Mouse (Mus musculus): ENCODE measurements around the gene Micu1.

Micu1 gene

DNA sequence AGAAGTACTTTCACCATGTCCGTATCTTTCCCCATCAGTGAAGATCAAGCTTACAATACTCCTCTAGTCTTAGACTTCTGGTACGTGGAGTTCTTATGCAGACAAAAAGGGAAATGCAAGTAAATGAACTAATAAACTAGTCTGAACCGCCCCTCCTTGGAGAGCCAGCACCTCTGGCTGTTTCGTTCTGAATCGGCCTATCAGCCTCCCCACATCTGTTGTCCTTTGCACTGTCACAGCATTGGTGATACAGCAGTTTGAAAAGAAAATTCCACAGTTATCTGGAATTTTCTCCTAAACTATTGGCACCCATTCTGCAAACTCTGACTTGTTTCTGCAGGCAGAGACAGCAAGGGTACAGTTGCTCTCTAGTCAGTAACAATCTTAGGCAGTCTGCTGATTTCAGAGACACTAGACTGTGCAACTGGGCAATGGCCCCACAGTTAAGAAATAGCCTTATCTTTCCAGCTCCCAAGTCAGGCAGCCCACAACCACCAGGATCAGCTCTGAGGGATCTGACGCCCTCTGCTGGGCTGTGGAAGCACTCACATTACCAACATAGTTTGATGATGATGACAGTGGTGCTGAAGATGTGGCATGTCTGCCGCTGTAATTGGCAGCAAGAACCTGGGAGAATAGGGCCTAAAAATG lies 112.4 kb downstream of the Micu1 start:
- DNase-seq, result peak; percentile 50 to 69

DNA sequence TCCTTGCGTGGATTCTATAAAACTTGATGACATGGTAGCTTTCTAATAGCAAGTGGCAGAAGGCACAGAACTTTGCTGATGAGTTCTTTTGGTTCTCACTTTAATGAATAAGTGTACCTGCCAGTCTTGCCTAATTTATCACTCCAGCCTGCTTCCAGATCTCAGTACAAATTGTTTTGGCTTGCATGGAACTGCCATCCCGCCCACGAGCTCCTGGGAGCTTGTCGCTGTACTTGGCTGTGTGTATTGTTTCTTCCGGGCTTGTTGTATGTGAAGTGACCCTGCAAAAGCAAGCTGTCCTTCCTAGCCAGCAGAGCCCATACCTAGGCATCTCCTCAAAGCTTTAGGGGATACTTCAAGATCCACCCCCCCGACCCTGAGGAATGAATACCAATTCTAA lies 114.3 kb downstream of the Micu1 start:
- DNase-seq, result peak; percentile 73

DNA sequence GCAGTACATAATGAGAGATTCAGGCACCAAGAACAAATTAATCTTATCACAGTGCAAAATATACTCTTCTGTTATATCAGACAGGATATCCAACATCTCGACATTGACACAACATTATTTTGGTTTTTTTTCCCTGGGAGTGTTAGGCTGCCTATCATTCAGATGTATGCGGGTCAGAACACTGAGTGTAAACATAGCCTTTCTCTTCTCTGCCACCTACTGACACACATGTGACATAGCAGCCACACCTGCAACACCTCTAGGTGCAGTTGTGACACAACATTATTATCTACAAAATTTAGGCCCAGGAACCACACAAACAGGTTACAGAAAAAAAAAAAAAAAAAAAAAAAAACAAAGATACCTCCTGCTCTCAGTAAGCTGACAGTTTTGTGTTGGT lies 115.3 kb downstream of the Micu1 start:
- DNase-seq, result peak; percentile 33 to 61

DNA sequence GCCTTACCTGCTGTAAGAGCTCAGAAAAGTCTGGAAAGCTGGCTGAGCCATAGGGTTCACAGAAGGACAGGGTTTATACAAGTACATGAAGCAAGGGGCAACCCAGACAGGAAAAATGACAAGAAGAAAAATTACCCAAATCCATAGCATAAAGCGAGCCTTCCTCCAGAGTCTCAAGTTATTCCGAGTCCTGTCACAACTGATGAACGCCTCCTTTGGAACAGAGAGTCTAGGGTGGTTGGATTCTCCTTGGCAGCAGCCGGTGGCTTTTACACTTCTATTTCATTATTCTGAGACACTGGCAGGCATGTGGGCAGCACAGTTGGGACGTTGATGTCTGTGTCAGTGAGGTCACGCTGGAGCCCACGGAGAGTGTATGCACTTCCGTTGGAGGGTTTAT lies 115.7 kb downstream of the Micu1 start:
- DNase-seq, result no peak

DNA sequence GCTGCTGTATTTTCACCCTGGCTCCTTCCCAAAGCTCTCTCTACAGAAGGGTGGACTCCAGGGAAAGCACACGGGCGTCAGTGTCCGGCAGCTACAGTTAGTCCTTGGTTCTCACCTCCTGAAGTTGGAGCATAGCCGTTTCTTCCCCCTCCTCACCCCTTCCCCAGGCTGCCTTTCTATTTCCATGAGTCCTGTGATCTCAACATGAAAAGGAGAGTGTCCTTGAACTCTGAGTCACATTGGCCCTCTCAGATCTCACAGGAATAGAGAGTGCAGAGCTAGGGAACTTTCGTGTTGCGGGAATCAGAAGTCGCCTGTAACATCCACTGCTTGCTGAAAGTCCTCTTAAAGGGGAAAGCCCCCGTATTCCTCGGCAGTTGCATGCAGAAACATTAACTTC lies 116.9 kb downstream of the Micu1 start:
- DNase-seq, result no peak

DNA sequence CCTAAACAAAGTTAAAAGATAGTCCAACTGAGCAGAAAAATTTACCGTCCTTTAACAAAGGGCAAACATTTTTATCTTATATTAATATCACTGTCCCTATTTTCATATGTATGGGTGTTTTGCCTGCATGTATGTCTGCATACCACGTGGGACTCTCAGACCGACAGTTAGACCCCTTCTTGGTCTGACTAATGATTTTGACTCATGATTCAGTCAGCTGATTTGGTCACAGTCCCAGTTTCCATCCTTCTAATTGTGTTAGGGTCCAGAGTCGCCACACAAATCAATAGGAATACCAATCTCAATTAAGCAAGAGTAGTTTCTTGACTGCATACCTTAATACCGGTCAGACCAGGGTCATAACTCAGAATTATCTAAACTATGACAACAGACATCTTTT lies 118.6 kb downstream of the Micu1 start:
- DNase-seq, result no peak

DNA sequence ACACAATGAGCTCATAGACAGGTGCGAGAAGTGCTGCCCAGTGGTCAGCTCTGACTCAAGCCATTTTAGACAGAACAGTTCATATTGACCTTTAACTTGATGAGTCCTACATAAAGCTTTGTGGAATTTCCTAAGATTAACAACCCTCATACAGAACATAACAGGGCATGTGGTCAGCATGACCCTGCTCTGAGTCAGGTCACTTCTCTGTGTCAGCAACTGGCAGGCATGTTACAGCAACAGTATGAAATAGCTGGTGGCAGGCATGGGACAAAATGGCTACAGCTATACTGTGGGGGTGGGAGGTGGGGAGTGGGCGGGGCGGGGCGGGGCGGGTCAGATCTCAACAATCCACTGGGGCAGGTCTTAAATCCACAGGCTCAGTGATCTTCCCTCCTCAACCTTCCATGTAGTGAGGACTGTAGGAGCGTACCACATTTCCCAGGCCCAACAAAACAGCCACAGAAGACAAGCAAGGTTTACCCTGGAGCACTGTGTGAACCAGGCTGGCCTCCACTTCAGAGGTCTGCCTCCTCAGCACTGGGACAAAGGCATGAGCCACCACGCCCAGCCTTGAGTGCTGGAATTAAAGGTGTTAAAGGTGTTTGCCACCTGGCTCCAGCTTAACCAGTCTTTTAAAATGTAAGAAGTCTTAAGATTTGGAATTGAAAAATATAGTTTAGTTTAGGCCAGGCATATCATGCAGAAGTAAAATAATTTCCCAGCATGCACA lies 119.2 kb downstream of the Micu1 start:
- DNase-seq, result no peak

DNA sequence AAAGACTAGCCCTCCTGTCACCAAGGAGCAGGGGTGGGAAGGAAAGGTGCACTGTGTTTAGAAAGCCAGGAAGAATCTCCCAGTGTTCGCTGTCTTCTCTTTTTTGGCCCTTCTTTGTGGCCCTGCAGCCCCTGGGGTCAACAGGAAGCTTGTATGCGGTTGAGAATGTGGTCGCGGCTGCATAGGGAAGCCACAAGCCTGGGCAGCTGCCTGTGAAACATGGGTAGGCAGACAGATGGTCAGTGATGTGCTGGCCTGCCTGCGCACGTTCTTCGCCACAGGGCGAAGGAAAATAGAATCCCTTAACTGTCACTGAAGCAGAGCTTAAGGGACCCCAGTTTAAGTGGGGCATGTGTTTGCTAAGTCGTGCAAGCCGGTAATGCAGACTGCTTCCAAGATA lies 120.6 kb downstream of the Micu1 start:
- DNase-seq, result no peak

DNA sequence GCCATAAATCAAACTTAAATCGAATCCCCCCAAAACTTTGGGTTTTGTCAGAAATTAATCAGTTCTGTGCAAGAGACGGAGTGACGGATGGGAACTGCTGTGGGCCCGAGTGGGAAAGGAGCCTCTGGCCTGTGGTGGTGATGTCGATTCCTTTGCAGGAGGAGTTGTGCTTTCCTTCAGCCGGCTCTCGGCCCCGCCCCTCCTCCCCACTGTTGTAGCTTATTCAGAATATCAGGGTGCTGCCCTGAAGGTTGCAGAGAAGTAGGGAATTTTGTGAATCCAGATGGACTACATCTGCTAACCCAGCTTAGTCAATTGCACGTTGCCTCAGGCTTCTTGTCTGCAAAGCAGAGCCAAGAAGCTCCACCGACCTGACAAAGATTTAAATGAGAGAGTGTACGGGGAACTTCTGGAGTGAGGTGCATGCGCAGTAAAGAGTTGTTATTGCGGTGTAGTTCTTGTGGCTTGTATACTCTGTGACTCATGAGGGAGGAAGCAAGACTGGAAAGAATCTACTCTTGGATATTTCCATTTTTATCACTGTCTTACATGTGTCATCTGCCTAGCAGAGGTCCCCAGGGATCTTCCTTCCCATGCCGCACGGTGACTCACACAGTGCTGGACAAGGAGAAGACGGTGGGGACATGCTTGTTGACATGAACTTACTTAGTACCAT lies 123.0 kb downstream of the Micu1 start:
- DNase-seq, result no peak

DNA sequence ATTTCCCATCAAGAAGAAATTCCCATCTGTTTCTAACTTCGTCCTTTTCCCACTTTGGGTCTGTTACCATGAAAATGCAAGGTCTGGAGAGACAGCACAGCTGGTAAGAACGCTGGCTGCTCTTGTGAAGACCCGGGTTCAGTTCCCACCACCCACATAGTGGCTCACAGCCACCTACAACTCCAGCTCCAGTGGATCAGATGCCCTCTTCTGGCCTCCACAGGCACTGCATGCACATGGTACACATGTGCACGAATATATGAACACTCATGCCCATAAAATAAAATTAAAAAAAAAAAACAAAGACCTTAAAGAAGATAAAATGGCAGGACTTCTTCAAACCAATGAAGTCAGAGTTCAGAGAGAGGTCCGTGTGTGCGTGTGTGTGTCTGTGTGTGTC lies 127.6 kb downstream of the Micu1 start:
- DNase-seq, result no peak

DNA sequence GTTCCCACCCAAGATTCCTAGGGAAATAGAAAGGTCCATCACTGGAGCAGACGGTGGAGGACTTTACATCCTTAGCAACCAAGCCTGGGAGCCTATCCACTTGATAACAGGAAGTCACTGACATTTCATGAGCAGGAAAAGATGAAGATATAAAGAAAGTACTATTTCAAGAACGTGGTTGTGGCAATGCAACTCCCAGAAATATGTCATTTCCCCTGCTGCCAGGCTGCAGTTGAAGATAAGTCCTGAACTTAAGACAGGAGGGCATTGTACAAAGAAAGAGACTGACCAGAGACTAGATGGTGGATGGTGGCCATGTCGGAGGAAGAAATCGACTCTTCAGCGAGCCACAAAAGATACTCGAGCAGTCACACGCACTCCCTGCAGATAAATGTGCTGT lies 129.7 kb downstream of the Micu1 start:
- no peak for DNase-seq

DNA sequence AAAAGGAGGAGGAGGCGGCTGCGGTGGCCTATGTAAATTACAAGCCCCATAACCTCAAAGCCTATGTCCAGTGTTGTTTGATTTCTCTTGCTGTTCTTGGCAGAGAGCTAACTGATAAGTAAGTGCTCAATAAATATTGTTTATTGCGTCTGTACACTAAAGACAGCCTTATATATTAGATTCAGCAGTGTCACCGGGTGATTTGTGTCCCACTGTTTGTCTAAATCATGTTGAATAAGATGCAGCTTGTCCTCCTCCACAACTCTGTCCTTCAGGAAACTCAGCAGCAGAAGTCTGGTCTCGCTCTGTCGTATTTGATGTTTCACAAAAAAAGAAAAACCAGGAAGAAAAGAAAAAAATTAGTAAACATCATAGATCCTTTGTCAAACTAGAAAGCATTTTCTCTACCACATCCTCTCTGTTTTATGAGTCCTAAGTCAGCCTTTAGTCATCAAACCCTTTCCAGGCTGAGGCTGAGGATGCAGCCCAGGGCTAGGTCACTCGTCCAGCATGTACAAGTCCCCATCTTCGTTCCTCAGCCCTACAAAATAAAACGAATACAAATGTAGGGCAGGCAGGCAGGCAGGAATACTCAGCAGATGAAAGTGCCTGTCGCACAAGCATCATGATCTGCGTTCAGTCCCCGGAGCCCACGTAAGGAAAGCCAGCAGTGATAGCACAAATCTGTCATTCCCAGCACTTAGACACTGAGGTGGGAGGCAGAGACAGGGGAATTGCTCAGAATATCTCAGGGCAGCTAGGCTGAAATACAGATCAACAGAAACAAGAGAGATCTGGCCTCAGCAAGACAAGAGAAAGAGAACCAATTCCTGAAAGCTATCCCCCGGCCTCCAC lies 133.3 kb downstream of the Micu1 start:
- no peak for DNase-seq

DNA sequence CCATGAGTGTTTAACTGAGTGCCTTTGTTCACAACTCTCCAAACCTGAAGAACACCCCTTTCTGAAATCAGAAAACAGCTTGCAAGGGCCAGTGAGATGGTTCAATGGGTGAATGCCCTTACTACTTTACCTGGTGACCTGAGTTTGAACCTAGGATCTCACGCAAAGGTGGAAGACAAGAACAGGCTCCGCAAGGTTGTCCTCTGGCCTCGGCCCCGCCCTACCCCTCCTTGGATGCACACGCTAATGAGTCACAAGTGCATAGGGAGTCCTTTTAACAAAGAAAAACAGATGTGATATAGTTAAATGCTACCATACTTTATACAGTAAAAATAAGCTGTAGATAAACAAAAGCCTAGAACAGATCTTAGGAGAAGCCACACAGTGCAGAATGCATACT lies 135.2 kb downstream of the Micu1 start:
- DNase-seq, result no peak

DNA sequence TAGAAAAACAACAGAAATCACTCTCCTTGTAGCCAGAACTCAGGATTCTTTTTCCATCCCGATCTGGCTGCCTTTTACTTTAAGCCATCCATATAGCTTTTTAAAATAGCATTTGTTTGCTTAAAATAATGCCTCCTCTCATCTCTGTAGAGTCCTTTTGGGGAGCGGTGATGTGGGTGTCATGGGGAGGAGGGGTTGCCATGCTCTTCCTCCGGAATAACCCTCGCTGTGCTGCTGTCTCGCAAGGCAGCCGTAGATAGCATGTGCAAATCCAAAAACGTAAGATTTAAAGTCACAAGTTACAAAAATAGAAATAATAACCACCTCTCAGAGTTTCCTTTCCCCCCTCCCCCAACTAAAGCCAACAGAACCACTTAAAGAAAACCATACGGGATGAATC lies 139.2 kb downstream of the Micu1 start:
- DNase-seq, result no peak

DNA sequence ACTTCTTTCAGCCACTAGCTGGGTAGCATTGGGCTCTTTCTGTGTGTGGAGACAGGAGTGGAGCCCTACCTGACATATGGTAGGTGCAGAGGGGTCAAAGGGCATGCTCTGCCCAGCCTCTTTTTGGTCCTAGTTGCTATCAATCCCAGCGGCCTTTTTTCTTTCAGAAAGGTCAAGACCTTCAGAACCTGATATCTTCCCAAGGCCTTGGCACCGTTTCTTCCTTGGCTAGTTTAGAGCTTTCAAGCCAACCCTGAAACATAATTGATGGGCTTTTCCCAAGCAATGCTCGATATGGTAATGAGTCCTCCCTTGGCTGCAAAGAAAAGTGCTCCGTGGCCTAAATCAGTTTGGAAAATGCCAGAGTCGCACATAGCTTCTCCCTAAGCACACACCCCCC lies 140.8 kb downstream of the Micu1 start:
- no peak for DNase-seq

DNA sequence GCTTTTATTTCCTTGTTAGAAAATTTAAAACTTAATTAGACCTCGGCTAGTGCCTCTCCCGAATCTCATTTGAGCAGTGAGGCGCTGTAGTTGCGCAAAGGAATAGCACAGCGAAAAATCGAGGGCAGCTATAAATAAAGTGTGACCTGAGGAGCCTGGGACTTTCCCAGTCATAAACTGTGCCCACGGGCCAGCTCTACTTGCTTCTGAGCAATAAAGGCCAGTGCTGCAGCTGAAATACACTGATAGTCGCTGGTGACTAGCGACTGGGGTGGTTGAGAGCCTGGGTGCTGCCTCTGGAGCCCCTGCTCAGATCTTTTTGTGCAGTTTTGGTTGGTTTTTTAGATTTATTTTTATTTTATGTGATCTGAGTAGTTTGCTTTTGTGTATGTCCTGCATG lies 142.4 kb downstream of the Micu1 start:
- no peak for DNase-seq

DNA sequence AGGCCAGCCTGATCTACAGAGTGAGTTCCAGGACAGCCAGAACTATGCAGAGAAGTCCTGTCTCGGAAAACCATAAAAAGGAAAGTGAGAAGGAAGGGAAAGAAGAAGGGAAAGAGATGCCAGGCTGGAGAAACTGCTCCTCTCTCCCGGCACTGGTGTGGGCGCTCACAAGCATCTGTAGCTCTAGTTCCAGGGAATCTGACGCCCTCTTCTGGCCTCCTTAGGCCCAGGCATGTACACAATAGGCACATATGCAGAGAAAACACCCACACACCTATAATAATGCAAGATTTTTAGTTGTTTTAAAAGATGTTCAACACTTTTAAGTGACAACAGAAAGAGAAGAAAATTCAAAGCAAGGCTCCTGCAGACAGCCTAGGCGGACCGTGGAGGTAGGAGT lies 144.1 kb downstream of the Micu1 start:
- peak in 1 of 2 experiments; percentile 30 for DNase-seq

DNA sequence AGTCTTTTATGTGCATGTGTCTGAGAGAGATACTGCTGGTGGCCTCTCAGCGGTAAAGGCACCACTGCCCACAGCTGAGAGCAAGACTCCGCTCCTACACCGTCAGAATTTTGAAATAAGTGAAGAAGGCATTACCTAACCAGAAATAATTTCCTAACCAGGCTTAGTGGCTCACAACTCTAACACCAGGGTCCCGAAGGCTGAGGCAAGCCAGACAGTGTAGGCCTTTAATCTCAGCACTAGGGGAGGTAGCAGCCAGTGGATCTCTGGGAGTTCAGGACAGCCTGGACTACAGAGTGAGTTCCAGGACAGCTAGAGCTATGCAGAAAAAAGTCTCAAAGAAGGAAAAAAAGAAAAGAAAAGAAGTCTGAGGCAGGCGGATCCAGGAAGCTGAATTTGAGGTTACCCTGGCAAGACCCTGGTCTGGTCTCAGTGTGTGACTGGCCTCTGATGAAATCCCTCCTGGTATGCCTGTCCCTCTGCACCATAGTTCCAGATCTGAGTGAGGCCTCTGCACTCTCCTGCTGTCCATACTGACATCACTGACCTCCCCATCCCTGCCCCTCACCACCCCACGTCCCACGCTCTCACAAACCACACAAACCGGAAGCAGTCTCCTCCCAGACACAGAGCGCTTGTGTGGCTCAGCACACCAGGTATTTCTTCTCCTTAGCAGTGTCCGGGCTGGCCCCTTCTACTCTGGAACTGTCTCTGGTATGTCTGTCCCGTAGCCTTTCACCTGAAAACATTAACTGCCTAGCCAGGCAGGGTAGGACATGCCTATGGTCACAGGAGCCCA lies 146.0 kb downstream of the Micu1 start:
- no peak for DNase-seq

DNA sequence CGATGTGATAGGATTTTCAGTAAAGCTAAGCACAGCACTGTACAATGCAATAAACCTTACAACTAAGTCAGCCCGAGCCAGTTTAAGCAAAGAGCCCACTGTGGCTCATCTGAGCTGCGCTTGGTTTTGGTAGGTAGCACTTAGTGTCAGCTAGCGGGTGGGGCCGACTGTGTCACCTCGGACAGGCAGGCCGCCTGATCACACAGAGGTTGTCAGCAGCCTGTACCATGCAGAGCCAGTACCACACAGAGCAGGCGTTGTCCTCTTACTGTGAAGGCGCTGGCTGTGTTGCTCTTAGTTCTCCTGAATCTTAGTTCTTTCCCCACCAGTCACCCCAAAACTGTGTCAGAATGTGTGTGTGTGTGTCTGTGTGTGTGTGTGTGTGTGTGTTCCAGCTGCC lies 146.7 kb downstream of the Micu1 start:
- no peak for DNase-seq

DNA sequence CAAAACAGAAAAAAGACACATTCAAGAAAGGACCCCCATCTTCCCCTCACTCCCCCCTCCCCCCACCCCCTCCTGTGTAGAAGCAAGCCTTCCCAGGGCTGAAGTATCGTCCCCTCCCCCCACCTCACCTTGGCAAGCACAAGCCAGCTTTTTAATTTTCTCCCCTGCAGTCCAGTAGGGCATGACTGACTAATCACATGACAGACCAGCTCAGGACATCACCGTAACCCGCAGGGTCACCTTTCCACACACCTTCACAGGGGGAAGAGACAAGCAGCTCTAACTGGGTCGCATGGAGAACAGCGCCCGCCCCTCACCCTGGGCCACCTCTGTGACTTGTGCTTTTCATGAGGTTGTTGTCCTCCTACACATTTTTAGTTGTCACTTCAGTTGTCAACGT lies 147.1 kb downstream of the Micu1 start:
- no peak for DNase-seq

DNA sequence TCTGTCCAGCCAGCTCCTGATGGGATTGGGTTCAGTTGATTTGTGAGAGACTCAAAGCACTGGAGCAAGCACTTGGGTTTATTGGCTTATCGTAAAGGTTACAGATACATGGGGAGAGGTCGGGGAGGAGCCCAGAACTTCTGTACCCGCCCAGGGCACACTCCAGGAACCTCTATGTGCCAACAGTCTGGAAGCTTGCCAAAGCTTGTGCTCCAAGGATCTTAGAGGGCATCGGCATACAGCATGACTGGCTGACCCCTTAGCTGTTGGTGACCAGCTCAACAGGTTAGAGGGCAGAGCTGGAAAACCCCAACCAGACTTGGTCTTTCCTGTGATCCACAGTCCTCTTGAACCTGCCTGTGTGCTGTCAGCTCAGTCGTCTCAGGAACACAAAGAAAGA lies 154.9 kb downstream of the Micu1 start:
- DNase-seq, result no peak

DNA sequence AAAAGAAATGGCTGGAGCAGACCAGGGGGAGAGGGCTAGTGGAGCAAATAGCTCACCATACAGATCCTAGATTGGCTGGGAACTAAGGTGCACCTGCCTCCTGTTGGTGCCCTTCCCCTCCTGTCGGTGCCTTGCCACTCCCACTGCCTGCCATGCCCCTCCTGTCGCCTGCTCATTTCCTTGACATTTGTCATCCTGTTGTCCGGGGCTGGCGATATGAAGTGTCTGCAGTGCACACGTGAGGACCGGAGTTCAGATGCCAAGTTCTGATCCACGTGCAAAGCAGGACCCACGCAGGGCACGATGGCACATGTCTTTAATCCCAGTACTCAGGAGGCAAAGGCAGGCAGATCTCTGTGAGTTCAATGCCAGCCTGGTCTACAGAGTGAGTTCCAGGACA lies 158.4 kb downstream of the Micu1 start:
- DNase-seq, result no peak

DNA sequence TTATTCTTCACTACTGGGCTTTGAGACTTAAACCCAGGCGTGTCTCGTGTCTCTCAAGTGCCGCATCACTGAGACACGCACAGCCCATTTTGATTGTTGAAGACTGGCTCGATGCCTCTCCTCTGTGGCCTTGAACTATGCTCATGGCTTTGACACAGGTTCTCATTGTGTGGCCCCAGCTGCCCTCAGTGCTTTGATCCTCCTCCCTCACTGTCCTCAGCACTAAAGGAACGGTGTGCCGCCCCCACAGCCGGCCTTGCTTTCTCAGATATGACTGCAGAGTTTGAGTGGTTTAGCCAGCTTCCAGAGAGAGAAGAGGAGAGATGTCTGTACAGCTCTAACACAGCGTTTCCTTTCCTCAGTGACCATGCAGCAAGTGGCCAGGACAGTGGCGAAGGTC lies 158.9 kb downstream of the Micu1 start:
- DNase-seq, result no peak
